Mouse (Mus musculus): ENCODE results near the gene 2010111I01Rik. TPM values are rescaled to one million over a fixed set of nuclear protein-coding genes. Genes with fewer than 3 reads are reported as not detected.

Gene 2010111I01Rik
- total RNA-seq, 2 experiments from 2014 or later: 80.6 to 90.0 TPM

DNA sequence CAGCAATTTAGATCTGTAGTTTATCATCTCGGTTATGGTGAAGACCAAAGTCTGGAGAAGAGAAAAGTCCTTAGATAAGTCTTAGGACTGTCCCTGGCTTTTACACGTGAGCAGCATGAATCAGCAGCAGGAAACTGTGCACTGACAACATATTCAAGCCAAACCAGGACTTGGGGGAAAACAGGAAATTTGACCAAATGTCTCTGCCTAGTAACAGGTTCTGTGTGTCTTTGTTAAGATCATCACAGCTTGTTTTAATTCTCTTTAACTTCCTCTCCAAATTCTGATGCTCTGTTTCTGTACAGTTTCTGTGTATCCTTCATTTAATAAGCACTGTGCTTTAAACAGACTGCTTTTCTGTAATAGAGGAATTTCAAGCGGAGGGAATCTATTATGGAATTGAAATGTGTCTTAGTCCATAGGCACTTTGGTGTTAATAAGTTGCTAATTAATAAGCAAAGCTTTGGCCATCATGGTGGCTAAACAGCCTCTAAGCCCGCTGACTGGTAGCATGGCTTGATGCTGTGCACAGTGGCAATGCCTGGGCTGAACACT is 147.4 kb downstream of the 2010111I01Rik start:
- peak in 1 of 2 experiments; percentile 30 for DNase-seq

DNA sequence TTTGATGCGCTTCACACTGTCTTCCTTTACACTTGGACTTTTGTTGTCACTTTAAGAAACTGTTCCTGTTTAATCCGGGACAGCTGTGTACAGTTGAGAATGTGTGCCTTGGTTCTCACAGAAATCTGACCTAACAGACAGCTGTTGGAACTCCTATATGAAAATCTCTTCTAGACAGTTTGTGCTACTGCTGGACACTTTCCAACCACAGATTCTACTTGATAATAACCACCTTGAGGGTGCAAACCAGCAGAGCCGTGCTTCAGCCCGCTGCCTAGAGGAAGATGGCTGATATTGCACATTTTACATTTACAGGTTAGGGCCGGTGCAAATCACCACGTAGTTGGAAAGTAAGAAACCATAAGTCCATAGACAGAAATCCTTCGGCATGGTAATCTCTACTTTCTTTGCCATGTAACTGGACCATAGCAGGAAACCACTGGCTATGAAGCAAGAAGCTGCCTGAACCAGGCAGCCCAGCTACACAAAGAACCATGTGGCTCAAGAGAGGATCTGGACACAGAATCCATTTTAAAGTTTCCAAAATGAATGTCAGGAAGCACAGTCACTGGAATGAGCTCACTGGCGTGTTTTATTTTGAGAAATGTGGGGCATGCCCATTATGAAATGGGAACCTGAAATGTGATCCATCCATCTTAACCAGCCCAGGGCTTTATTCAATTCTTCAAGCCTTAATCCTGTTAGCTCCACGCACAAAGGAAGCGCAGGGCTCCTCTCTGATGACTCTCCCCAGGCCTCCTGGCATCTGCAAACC is 148.1 kb downstream of the 2010111I01Rik start:
- no peak for DNase-seq

- peak; percentile 34 to 39 for DNase-seq
These were observed 149.2 kb downstream of the 2010111I01Rik start for GRCm38 (mm10) chr13:63113881-63114301.

DNA sequence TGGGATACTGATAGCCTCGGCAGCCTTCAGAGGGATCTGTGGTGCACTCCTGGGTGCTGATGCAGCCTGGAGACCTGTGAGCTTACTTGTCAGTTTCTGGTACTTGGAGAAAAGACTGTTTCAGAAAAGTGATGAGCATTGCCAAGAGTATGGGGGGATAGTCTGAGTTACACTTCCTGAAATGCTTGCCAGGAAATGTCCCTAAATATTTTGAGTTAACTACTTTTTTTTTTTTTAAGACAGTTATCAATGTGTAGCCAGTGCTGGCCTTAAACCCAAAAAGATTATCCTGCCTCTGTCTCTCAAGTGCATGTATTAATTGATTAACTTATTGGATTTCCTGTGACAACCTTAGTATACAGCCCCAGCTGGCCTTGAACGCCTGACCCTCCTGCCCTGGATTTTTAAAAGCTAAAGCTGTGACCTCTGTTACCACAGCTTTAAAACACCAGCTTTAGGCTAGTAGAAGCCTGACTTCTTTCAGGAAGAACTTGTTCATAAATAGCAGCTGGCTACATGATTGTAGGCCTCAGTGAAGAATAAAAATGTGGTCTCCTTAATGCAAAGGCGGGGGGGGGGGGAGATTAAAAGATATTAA is 150.6 kb downstream of the 2010111I01Rik start:
- no peak for DNase-seq

DNA sequence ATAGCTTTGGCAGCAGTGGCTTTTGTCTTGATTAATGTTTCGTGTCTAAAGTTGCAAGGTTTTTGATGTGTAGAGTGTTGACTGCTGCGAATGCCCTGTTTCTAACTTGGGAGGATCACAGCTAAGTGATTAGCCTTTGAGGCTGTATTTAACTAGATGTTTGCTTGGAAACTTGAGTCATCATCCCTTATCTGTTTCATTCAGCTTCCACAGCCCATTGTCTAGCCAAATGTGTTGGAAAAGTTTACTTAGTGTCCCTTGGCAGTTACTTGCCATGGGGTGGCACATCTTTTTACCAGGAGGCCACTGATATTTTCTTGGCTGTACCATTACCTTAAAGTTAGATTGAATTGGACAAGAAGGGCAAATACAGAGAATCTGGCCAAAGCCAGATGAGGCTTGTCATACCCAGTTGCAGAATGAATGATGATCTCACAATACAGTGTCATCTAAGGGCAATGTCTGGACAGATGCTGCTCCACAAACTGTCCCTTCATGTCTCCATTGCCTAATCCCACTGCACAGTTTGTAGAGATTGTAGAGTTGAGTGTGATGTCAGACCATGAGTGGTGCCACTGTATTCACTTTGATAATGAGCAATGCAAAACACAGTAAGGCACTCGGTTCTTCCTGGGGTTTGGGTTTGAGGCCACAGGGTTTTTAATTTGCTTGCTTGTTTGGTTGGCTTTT is 152.9 kb downstream of the 2010111I01Rik start:
- no peak for DNase-seq

GRCm38 (mm10) chr13:63118682-63119081 is 154.0 kb downstream of the 2010111I01Rik start:
- no peak for DNase-seq

DNA sequence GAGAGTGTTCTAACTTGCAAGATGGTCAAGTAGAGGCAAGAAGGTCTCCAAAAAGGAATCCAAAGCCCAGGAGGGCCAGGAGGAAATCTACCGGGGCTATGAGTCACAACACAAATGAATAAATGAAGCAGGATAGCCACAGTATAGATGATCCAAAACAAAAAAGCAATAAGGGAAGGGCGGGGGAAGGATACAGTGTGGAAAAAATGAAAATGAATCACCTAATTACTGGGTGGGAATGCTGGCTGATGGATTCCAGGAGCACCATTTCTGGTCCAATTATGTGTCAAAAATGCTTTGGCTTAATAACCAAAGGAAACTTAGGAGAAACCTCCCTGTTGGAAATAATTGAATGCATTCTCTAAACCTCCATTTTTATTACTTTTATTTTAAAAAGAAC is 155.6 kb downstream of the 2010111I01Rik start:
- DNase-seq: no peak

DNA sequence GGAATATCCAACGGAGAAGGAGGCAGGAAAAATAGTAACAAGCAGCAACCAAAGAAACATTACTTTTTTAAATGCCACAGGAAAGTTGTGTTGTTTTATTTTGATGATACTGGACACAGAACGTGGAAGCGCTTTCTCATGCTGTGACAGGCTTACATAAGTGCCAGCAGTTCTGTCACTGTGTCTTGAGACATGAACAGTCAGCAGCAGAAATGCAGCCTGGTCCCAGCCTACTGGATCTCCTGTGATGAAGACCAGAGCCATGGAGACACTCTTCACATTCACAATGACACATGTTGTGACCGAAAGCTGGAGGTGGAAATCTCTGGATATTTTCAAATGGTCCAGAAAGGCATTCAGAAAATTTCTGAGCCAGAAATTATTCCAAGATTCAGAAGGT is 157.1 kb downstream of the 2010111I01Rik start:
- no peak for DNase-seq

GRCm38 (mm10) chr13:63126206-63126605 is 161.5 kb downstream of the 2010111I01Rik start:
- no peak for DNase-seq

GRCm38 (mm10) chr13:63127516-63127915 is 162.8 kb downstream of the 2010111I01Rik start:
- no peak for DNase-seq

DNA sequence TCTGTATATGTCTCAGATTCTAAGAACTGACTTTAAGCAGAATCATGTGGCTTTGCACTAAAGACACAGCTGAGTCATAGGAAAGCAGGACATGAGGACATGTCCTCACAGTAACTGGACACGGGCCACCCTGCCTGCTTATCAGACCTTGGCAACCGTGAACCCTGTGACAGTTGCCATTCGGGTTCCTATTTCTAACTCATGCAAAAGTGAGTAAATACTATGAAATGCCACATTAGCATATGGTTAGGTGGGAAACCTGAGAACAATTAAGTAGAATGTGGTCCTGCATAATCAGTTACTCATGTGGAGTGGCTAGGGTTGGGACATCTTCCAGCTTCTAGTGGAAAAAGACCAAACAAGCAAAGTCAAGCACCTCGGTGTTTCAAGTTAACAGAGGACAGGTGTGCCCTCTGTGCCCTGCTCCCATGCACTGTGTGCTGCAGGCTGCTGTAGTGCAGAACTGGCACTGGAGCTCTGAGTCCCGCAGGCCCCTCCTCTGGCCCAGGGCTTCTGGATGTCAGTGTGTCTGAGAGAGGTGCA is 170.3 kb downstream of the 2010111I01Rik start:
- peak; percentile 29 to 71 for DNase-seq

DNA sequence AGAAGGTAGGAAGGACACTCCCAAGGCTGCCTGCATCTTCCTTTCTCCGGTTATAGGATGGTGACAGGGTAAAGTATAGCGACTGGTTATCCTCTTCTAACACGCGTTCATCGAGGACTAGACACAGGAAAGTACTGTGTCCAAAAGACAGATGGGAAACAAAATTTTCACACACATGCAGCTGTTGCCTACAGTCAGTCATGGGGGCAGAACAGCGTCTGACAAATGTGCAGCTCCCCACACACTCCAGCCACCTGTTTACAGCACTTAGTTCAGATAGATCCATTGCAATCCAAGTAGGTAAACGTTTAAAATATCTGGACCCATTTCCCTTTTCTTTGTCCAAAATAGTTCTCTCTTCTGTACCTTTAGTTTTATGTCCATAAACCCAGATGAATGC is 171.3 kb downstream of the 2010111I01Rik start:
- DNase-seq: no peak

GRCm38 (mm10) chr13:63136775-63137174 is 172.1 kb downstream of the 2010111I01Rik start:
- no peak for DNase-seq

DNA sequence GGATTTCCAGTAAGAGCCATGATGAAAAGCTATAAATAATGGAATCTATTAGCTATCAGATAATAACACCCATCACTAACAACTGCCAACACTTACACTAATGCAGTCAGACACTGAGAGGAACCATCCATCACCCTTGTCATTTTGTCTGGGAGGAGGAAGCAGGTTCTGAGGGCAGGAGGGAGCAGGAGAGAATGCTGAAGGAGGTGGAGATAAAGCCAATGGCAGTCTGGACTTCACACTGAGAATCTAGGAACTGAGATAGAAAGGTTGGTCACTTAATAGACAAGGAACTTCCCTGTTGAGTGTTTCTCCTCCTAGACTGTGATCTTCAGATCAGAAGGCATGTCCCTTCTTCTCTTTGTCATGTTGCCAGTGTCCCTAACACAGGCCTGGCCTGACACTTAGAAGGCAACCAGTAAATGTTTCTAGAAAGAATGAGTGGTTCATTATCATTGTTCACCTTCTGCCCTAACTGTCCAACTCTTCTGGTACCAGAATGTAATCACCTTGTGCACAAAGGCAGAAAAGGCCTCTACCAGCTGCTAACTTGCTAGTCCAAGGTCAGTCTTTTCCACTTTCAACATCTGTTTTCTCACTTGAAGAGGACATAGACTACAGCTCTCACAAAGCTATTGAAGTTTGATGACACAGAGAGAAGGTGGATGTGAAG is 173.8 kb downstream of the 2010111I01Rik start:
- no peak for DNase-seq

GRCm38 (mm10) chr13:63139463-63140226 is 175.0 kb downstream of the 2010111I01Rik start:
- DNase-seq: no peak

- no peak for DNase-seq
These were observed 176.1 kb downstream of the 2010111I01Rik start for GRCm38 (mm10) chr13:63140784-63141183.

- DNase-seq: no peak
These were observed 176.6 kb downstream of the 2010111I01Rik start for GRCm38 (mm10) chr13:63141275-63141674.

- no peak for DNase-seq
These were observed 182.0 kb downstream of the 2010111I01Rik start for GRCm38 (mm10) chr13:63146604-63147188.

DNA sequence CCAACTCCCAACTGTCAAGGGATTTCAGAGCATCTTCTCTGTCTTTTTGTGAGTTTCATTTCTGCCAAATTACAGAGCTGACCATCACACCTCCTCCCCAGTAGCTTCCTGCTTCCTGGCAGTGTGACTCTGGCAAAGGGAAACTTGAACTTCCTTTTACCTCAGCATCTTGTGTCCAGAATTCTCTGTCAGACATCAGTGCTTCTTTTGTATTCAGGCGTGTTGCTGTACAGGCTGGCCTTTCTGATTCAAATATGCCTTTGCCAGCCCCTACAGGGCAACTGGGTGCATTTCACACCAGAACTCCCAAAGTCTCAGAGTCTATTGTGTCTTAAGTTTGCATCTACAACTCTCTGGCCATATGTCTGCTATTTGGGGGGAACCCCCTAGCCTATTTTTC is 183.5 kb downstream of the 2010111I01Rik start:
- peak in 1 of 2 experiments; percentile 18 for DNase-seq

DNA sequence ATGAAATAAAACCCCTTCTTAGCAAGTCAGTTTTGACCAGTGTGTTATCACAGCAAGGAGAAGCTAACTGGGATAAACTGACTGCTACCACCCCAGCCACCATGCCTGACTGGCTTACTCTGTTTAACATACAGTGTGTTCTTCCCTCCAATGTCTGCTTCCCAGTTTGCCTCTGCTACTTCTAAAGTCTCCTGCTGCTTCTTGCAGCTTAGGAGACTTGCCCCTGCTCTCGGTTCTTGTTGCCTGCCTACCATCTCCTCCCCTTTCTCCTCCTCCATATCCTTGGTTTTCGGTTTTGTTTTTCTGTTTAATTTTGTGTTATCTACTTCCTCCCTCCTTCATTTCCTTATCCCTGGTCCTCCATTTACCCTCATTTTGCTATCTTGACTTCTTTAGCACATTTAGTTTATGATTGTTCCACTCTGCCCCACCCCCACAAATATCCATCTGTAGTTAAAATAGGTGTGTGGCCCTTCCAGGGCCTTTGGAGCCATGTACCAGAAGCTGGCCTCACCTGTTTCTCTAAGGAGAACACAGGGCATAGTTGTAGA is 185.9 kb downstream of the 2010111I01Rik start:
- no peak for DNase-seq
